Mouse (Mus musculus): ENCODE measurements around the gene Dctn2.

DNA sequence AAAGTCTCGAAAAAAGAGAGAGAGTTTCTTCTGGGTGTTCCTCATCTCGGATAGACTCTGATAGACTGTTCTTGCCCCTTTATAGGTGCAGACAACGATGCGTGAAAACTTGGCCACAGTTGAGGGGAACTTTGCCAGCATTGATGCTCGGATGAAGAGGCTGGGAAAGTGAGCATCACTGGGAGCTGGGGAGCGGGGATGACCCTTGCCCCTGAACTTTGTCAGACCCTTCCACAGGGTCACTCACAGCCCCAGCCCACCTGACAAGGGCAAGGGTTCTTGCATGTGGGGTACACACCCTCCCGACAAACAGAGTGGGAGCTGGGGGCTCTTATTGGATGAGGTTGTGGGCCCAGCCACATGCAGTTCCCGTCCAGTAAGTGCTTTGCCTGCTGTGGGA is 15.1 kb downstream of the Dctn2 start:
- TF ChIP-seq CTCF (conservative IDR thresholded peaks at IDR 0.05 in 1 of 2, IDR thresholded peaks at IDR 0.05 in 1 of 2; ENCODE audit: low read depth in 2 of 2, low read length in 2 of 2) (no peak), RAD21 (IDR thresholded peaks at IDR 0.05; ENCODE audit: low read depth, low read length) (no peak)
